Mouse (Mus musculus) frontal cortex, postnatal 25 days (tissue): ENCODE measurements at regions not wholly inside any gene's neighbourhood (a gene's known extent, or its start where the extent isn't known, plus 50 kb on each side); places are given as distances from the start of the nearest gene placed in this dataset.

Experiments used
- DNase-seq, 2 experiments: peaks; one replicate each; pipeline ENCODE4 v3.0.0; 2022; ENCODE audit warnings: low spot score in 2 of 2

DNA sequence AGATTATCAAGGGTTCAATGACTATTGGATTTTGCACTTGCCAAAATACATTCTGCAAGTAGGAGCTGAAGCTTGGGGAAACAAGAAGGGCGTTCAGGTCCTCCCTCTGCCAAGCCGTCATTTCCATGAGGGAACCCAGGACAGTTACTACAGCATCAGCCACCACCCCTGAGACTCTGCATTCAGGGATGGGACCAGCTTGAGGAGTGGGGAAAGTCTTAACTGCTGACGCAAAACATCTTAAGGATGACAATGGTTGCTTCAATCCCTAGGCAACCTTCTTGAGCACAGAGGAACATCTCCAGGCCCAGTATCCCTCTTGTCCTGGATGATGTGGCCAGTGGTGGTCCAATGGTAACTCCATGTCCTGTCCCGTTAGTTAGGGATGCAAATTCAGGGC lies 137.2 kb upstream of the Noct start:
- DNase-seq = no peak

DNA sequence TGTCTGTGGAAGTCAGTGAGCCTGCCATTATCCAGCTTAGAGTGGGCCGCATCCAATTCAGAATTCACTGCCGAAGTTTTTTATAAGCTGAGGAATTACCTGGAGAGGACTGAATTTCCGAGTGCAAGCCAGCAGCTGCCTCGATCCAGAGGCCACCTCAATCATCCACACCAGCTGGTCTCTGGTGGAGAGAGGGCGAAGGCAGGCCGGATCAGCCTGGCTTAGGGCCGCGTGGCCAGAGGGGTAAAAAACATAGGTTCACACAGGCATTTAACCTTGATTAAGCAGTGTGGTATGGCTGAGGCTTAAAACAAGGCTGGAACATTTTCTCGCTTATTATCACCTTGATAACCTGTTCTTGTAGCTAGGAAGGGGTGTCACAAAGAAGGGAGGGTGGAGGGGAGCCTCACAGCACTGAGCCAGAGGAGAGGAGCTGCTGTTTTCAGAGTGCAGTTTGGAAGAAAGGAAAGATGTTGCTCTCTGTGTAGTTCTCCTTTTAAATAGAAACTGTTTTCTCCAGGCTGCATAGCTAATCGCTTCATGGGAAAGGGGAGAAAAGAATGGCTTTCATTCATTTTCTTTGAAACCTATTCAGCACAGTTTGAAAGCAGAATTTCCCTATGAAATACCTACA lies 135.1 kb upstream of the Noct start:
- DNase-seq = no peak

DNA sequence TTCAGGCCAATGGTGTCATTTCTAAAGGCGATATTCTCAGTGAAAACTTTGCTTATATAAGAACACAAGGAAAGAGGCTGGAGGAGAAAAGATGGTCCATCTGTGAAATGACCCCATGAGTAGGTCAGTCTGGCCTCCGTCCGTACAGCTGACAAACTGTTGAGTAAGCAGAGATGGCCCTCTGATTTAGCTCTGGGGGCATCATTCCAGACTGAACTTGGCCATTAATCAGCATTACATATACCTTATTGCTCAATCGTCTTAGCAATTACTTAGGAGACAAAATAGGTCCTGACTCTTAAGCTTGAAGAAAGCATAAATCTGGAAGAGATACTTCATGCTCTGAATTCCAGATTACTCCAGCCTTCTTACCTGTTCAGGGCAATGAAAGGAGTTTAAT lies 132.8 kb upstream of the Noct start:
- DNase-seq = no peak

DNA sequence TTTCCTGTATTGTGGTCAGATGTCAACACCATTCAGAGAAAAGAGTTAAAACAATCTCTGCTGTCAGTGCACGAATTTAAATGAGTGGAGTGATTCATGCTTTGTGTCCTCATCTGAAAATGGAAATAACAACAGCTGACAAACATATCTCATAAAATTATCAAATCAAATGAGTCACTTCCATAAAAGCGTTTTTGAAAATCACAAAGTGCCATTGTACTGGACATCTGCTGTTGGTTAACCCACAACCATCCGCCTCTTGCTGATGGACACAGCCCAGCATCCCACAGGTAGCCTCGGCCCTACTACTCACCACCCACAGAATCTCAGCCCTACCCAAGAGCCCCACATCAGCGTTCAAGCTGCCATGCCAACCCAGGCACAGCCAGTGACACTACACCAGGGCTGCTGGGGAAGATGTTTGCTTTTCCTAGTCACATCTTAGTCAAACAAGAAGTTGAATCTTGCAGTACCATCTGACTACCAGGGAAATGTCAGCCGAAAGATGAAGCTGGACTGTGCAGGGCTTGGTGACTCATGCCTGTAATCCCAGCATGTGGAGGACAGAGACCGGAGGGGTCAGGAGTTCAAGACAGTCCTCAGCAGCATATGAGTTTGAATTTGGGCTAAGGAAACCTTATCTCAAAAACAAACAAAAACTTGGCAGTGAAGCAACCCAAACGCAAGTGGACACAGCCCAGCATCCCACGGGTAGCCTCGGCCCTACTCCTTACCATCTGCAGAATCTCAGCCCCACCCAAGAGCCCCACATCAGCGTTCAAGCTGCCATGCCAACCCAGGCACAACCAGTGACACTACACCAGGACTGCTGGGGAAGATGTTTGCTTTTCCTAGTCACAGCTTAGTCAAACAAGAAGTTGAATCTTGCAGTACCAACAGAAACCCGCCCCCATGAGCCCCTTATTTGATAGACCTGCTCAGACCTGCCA lies 131.9 kb upstream of the Noct start:
- DNase-seq = no peak

DNA sequence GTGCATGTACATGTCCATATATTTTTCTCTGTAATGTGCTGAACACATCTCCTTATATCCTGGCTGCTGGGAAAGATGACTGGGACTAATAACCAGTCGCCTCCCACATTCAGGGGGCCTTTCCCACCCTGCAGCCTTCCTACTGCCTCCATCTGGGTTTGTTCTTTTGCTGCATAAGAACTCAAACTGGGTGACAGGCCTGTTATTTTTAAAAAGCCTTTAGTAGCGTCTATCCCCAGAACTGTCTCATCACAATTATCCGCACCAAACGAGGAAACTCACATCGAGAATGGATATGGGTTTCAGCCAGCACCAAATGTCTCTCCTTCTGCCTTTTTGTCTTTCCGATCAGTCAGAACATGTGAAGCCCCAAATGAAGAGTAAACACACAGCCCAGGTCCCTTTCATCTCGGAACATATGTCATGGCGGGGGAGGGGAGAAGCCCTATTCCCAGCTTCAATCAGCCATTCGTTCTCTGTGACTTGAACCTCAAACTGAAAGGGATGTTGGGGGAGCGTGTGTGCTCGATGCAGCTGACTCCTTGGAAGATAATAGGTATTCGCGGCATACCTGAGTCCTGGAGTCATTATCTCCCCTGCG lies 128.3 kb upstream of the Noct start:
- DNase-seq = peak; percentile 36 to 41

DNA sequence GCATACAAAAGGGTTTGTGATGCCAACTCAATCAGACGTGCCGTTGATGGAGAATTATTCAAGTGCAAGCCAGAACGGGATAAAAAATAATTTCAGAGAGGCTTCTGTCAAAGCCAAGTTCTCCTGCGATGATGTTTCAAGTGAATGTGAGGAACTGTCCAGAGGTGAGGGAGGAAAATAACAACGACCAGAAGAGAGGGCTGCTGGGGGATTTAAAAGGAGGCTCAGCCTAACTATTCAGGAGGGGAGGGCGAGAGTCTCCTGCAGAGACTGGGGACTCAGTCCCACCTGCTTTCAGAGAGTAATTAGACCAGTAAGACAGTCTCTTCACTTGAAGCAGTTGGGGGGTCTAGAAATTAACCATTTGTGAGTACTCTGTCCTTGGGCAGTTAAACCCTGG lies 127.7 kb upstream of the Noct start:
- DNase-seq = no peak

DNA sequence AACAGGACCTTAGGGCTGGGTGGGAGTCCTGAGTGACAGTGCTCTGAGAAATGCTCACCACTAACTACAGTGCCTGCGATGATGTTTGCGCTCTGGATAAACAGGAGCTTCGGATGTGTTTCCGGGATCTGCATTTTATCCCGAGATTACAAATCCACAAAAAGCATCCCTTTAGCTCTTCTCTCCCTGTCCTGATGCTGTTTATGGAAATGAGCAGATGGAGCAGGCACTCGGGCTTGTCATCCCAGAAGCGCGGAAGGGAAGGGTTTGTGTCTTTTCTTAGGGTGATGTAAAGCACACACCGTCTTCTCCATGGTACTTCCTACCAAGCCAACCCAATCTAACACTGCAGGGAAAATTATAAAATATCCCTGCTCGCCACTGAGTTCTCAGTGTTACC lies 126.9 kb upstream of the Noct start:
- no peak for DNase-seq

DNA sequence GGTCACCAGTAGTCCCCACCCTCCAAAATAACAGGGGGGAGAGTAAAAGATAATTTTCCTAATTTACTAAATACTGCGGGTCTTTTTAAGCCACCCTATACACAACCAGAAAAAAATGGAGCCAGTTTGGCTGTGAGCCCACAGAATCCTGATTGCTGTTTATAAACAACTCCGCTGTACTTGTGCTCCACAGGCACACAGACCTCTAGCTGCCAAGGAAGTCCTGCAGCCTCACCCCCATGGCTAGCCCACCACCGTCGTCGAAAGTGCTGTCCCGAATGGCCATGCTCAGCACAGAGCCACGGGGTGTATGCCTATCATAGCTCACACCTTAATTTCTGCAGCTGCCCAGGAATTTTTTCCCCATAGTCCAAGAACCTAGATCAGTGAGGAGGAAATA lies 124.3 kb upstream of the Noct start:
- DNase-seq = no peak

DNA sequence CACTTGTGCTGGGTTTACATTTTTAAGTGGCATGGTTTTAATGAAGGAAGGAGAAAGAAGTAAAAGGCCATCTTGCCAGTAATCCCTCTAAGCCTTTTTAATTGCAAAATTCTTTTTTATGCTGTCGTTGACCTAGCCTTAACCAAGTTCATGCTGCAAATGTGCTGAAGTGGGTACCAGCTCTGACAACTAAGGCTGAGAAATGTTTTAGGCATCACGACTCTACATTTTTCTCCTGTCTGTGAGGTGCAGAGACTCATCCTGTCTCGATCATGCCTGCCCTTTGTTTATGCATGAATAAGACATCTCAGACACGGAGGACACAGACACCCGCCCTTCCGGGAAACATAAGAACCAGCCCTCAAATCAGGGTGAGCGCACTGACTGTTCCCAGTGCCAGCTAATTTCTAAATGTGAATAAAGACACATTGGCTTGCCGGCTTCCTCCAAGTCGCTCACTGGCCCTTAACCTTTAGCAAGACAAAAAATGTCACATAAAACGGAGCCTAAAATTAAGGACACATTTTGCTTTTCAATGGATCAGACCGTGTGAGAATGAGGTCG lies 115.5 kb upstream of the Noct start:
- no peak for DNase-seq

DNA sequence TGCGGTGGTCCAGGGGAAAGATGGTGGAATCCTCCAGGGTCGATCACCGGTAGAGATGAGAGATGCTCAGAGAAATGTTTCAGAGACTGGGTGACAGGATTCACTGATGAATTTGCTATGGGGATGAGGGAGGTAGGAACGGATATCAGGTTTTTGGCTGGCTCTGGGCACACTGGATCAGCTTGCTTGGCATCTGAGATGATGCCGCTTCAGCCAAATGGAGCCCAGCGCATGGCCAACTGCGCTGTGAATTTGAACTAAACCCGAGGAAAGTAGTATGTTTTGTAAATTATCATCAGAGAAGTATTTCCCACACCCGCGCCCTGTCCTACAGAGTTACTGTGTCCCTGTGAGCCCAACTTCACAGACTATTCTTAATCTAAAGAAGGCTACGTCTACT lies 113.0 kb upstream of the Noct start:
- no peak for DNase-seq

DNA sequence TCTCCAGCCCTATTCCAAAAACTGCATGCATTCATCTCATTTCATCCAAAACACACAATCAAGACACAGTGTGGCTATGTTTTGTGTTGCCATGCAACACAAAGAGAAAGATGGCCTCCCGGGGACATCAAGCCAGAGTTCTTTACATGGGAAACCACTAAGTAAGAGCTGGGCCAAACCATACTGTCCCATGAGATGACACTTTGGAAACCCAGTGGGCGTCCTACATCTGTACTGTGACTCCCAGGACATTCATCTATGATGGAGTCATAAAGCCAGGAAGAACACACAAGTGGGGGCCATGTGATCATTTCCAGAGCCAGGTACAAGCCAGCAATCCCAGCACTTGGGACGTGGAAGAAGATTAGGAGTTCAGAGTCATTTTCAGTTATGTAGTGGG lies 111.9 kb upstream of the Noct start:
- DNase-seq = no peak

DNA sequence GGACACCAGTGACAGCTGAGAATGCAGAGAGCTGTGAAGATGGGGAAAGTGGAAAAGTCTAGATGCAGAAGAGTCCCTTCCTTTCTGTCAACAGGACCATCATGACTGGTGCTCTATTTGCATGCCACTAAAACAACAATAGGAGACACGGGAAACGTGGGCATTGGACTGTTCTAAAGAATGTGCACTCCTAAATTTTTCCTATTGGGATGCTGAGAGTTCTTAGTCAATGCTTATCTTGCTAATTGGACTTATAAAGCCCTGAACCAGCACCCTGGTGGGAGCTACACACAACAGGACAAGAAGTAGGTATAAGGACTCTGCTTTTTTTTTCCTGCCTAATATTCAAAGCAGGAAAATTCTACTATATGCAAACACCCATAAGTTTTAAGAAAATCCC lies 108.3 kb upstream of the Noct start:
- DNase-seq = no peak

DNA sequence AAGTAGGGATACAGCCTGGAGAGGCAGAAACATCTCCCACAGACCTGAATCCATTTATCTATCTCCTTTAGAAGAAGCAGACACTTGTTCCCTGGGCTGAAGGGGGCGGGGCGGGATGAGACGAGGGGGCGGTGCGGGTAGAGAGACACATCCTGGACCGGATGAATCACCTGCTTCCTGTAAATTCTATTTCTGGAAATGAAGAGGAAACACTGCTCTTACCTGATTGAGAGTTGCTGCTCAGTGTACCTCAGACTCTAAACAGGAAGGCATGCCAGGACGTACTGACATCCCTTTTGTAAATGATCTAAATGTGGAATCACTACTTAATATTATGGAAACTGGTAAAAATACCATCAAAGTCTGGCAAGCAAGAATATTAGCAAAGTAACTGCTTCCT lies 105.5 kb upstream of the Noct start:
- no peak for DNase-seq

DNA sequence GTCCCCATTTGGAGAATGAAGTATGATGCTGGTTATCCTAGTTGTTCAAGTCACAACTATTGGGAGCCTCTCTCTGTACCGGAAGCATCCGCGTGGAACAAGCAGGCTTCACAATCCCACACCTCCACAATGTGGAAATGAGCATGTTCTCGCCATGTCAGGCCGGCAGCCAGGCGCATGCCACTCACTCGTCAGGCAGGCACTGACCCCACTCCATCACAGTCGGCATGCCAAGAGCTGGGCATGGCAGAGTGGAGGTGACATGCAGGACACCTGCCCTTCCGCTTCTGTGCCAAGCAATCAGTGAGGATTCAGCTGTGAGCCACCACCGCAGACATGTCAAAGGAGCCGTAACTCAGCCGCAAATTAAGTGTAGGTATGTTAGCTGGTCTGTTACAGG lies 103.7 kb upstream of the Noct start:
- DNase-seq = no peak

DNA sequence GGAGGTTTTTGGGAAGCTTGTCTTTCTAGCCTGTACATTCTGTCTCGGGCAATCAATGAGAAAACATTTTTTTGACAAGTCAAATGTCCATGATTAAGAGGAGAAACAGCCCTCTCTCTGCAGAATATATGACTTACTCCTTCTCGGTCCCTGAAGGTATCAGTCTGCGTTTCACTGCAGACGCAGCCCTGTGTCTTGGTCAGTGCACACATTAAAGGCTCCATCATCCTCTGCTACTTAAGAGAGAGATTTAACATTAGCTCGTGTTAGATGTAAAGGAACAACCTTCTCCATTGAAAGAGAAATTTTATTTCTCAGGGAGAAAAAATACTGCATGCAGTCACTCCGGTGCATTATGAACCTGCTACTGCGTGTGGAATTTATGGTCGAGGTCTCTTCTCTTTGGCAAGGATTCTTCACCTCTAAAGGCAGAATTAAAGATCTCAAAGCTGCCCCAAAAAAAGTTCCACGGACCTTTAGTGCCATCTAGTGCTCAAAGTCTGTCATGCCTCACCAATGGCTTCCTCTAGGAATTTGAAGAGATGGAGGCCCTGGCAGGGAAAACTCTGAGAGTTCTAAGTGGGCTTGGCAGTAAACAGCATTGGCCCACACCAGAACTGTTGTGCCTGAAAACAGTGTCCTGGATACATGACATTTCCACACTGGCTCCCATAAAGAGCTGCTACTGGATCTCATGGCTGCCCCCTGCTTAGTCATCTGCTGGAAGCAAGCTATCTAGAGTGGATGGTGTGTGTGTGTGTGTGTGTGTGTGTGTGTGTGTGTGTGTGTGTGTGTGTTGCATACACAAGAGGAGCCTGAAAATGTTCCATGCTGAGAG lies 102.3 kb upstream of the Noct start:
- DNase-seq = peak; percentile 67 to 75

DNA sequence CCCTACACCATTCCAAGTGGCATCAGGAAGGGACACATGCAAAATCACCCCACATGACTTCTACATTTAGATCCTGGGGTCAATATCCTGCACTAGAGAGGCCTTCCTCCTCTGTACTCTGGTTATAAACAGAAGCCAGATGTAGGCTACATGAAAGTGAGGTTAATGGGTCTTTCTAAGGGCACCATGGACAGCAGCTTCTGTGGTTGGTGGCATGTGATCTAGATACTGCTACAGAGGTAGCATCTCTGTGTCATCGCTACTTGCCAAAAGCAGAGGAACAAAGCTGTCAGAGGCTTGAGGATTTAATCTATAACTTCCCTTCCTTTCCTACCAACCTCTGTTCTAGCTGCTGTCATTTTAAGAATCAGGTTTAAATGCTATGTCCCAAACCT lies 101.7 kb upstream of the Noct start:
- no peak for DNase-seq

DNA sequence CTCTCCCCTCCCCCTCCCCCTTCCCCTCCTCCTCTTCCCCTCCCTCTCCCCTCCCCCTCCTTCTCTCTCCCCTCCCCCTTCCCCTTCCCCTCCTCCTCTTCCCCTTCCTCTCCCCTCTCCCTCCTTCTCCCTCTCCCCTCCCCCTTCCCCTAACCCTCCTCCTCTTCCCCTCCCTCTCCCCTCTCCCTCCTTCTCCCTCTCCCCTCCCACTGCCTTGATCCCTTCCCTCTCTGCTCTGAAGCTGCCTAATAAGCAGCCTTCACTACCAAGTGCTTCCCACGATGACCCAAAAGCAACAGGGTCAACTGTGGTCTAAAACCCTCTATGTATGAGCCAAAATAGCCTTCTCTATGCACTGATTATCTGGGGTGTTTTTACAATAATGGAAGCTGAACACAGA lies 96.4 kb upstream of the Noct start:
- DNase-seq = no peak

DNA sequence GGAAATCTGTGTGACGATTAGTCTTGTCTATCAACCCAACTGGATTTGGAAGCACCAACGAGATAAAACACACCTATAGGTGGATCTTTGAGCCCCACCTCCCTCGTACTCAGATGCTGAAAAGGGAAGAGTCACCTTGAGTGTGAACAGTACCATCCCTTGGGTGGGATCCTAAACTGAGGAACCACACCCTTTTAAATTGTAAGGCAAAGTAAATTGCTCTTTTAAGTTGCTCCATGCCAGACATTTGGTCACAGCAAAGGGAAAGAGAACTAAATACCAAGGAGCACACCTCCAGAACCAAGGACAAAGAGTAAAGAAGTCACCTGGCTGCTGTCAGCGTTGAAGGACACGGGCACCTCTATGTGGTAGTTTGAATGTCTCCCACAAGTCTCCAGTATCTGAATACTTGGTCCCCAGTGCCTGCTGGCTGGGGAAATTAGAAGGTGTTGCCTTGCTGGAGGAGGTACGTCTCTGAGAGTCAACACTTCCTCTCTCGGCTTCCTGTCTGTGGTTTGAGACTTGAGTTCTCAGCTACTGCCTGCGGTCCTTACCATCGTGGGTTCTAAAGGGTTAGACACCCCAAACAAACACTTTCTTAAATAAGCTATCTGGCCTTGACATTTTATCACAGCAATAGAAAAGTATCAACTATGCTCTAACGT lies 95.6 kb upstream of the Noct start:
- DNase-seq = no peak

DNA sequence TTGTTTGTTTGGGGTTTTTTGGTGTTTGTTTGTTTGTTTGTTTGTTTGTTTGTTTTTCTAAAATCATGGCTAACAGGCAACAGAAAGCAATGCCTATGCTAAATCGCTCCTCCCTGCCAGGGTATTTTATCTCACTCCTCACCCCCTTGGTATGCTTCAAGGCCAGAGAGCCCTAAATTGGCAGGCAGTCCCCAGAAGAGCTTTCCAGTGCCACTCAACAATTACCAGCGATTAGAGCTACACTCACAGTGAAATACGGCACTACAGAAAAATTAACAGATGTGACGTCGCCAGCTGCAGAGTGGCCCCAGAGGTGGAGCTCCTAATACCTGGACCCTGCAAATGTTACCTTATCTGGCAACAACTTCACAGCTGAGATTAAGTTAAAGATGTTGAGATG lies 93.5 kb upstream of the Noct start:
- DNase-seq = no peak

DNA sequence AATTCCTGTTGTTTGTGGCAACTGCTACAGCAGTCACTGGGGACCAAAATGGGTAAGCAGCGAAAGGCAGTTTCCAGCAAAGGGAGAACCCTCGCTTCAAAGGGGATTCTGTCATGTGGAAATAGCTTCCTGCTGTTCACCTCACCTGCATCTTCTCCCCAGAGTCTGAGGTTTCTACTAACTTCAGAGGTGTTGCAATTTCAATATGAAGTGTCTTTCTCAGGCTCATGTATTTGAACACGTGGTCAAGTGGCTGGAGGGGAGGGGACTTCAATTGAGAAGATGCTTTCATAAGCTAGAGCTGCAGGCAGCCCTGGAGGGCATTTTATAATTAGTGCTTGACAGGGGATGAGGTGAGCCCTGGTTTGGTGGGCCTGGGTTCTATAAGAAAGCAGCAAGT lies 92.9 kb upstream of the Noct start:
- no peak for DNase-seq

DNA sequence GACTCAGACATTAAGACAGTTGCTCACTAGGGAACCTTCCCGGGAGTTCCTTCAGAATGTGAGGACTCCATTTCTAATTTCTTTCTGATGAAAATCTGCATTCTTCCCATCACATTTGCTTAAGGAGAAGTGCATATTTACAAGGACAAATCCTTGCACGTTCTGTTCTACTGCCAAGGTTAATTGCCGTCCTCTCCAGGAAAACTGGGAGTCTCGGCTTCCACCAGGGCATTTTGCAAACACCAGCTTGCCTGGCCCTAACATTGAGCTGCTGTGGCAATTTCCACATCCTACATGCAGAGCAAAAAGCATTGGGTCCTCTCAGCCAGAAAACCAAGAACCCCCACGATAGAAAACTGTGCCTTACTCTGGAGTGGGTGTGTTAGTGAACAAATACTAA lies 91.5 kb upstream of the Noct start:
- DNase-seq = no peak
